Mouse (Mus musculus) stomach, embryonic 16.5 days (tissue): ENCODE results near the gene Emd. TPM values are rescaled to one million over a fixed set of nuclear protein-coding genes. Genes with fewer than 3 reads are reported as not detected.

Experiments used
- ATAC-seq: fragments of 200-750 bp; cut with Nextera tagmentation; 2 replicates; pipeline ENCODE4 v1.8.0; 2017; ENCODE audit warnings: moderate number of reproducible peaks, moderate TSS enrichment; ENCODE audit not compliant: insufficient read depth, low FRiP score
- H3K27ac ChIP-seq: fragments of 300-500 bp; sonication (generic); 2 replicates; pipeline ENCODE4 v1.5.1; 2014; ENCODE audit warnings: low read length
- H3K27me3 ChIP-seq: fragments of 300-500 bp; sonication (generic); 2 replicates; pipeline ENCODE4 v1.6.1; 2014; ENCODE audit warnings: low read length, control low read depth, mixed read lengths; ENCODE audit not compliant: control insufficient read depth, insufficient read depth
- H3K36me3 ChIP-seq: fragments of 300-500 bp; sonication (generic); 2 replicates; pipeline ENCODE4 v1.6.1; 2014; ENCODE audit warnings: low read length; ENCODE audit not compliant: control insufficient read depth, insufficient read depth
- H3K4me1 ChIP-seq: fragments of 300-500 bp; sonication (generic); 2 replicates; pipeline ENCODE4 v1.6.1; 2014; ENCODE audit warnings: low read length, control low read depth, mixed read lengths; ENCODE audit not compliant: control insufficient read depth, insufficient read depth
- H3K4me2 ChIP-seq: fragments of 300-500 bp; sonication (generic); 2 replicates; pipeline ENCODE4 v1.6.1; 2014; ENCODE audit warnings: low read depth, low read length, mixed read lengths
- H3K4me3 ChIP-seq: fragments of 300-500 bp; sonication (generic); replicated peaks from 2 replicates; pipeline ENCODE4 v1.5.1; 2014; ENCODE audit warnings: mild to moderate bottlenecking, low read length
- H3K9ac ChIP-seq: fragments of 300-500 bp; sonication (generic); 2 replicates; pipeline ENCODE4 v1.6.1; 2014; ENCODE audit warnings: low read length
- H3K9me3 ChIP-seq: fragments of 300-500 bp; sonication (generic); replicated peaks from 2 replicates; pipeline ENCODE4 v1.6.1; 2016; ENCODE audit warnings: low read length, control low read depth; ENCODE audit not compliant: control insufficient read depth
- WGBS: fragments of 180-500 bp; shearing (Covaris S2); extraction: QIAGEN DNeasy Blood & Tissue Kit; methylation state at CpG from one replicate; pipeline ENCODE4 v1.1.7; 2014; 5-methylcytosine and 5-hydroxymethylcytosine counted together
- polyA plus RNA-seq: library from polyadenylated mRNA; unstranded; fragments of >200 nt; fragmentation: Nextera tagmentation; extraction: Ambion mirVana; gene quantifications from 2 replicates; pipeline ENCODE4 v1.2.1, GENCODE M21; 2015

Gene Emd
- polyA plus RNA-seq, 1 experiment from 2014 or later, result 22.5 TPM

- peak; percentile 72 for ATAC-seq
- WGBS, result 19% methylated on average over 39 of the region's 39 CpGs
- peak overlapping the region; percentile 53 for H3K4me3 ChIP-seq
These were observed 28.1 kb downstream of the Emd start for GRCm38 (mm10) chrX:74282395-74283091.

GRCm38 (mm10) chrX:74283092-74283437 is 28.6 kb downstream of the Emd start:
- ATAC-seq, result no peak
- H3K36me3 ChIP-seq, result no peaks in the 10 kb centered on the region
- peak overlapping the region; percentile 61 for H3K4me2 ChIP-seq
- H3K4me1 ChIP-seq, result peaks cover 6% of the 10 kb centered on the region; the same call in 1 of the 2 replicates
- peak overlapping the region; percentile 53 for H3K4me3 ChIP-seq
- peak overlapping the region; percentile 68 for H3K9ac ChIP-seq
- H3K27ac ChIP-seq, result peak overlapping the region; percentile 93
- no peaks in the 10 kb centered on the region for H3K9me3 ChIP-seq
- no peaks in the 10 kb centered on the region for H3K27me3 ChIP-seq
- WGBS, result 29% methylated on average over 5 of the region's 5 CpGs

More at GRCm38 (mm10) chrX:74282395-74283091, 28.1 kb downstream of the Emd start:
- Histone ChIP-seq H3K27me3 (no peaks in the 10 kb centered on the region), H3K4me1 (peaks cover 6% of the 10 kb centered on the region; the same call in 1 of the 2 replicates), H3K4me2 (peak overlapping the region; percentile 65), H3K9ac (peak overlapping the region; percentile 68), H3K36me3 (no peaks in the 10 kb centered on the region), H3K27ac (peak overlapping the region; percentile 93), H3K9me3 (no peaks in the 10 kb centered on the region)

DNA sequence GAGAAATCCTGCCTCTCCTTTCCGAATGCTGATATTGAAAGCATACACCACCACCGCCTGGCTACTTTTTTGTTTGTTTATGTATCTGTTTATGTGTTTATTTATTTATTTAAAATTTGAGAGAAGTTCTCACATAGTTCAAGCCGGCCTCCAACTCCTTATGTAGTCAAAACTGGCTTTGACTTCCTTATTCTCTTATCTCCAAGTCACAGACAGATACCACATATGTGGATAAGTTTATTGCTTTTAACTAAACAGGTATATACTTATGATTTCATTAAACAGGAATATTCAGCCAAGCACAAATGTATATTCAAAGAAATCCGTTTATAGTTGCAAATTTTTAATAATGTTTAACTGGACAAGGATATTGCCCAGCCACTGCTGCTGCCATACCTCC is 38.9 kb downstream of the Emd start:
- 63% methylated on average over 4 of the region's 4 CpGs for WGBS
- H3K4me2 ChIP-seq, result no peak overlapping the region

DNA sequence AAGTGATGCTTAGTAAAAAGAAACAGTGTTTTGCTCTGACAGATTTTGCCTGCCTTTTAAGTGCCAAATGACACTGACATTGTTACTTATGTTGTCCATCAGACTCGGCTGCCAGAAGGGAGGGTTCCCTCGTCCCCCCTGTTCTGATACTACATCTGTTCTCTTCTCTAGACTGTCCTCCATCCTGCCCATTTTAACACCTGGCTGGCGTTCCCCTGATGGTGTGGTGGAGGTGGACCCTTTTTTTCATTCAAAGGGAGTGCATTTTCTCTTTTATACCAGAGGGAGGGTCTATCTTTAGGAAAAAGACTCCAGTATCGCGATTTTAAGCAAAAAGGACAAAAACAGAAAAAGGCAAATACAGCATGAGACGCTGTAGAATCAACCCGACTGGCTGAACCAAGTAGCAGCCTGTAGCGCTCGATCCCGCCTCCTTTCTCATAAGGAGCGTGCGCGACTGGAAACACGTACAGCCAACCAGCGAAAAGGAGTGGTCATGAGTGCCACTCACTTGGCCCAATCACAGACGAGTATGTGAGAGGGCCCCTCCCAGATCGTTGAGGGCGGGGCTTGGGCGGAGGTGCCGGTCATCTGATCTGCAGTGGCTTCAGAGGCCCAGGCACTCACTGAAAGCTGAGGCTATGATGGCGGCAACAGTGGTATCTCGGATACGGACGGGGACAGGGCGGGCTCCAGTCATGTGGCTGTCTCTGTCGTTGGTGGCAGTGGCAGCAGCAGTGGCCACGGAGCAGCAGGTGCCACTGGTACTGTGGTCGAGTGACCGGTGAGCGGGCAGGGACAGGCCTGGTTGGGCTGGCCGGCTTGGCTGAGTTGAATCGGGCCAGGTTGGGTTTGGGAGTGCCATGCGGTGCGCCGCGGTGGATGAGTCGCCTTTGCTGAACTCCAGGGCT is 42.3 kb downstream of the Emd start, which contains the start of gene Atp6ap1:
Atp6ap1 (plus strand) TSS at position 560 of the 911 bp plus-strand sequence.
- no peaks in the 10 kb centered on the region for H3K36me3 ChIP-seq
- H3K4me3 ChIP-seq, result peak within 1 kb of the TSS; percentile 65
- H3K27ac ChIP-seq, result peak within 1 kb of the TSS; percentile 66
- no peaks in the 10 kb centered on the region for H3K9me3 ChIP-seq
- H3K9ac ChIP-seq, result peak within 1 kb of the TSS; percentile 79
- ATAC-seq, result peak; percentile 99
- 11% methylated on average over 37 of the region's 37 CpGs for WGBS
- H3K27me3 ChIP-seq, result no peaks in the 10 kb centered on the region
- peak within 1 kb of the TSS; percentile 69 for H3K4me2 ChIP-seq
- 0 out of 2 replicates have a peak, but pooled peaks cover 2% of the 10 kb centered on the region for H3K4me1 ChIP-seq

More for the DNA sequence above, 38.9 kb downstream of the Emd start:
- H3K4me1 ChIP-seq, result 0 out of 2 replicates have a peak, but pooled peaks cover 2% of the 10 kb centered on the region
- no peaks in the 10 kb centered on the region for H3K9me3 ChIP-seq
- H3K4me3 ChIP-seq, result no peak overlapping the region
- H3K9ac ChIP-seq, result no peak overlapping the region
- no peaks in the 10 kb centered on the region for H3K27me3 ChIP-seq
- no peak for ATAC-seq
- H3K36me3 ChIP-seq, result peaks cover 4% of the 10 kb centered on the region; the same call in 1 of the 2 replicates
- no peak overlapping the region for H3K27ac ChIP-seq

- no peaks in the 10 kb centered on the region for H3K9me3 ChIP-seq
- H3K27ac ChIP-seq, result no peak overlapping the region
- WGBS, result 84% methylated on average over 1 of the region's 1 CpGs
- H3K4me1 ChIP-seq, result 0 out of 2 replicates have a peak, but pooled peaks cover 2% of the 10 kb centered on the region
- no peaks in the 10 kb centered on the region for H3K27me3 ChIP-seq
- ATAC-seq, result no peak
- no peaks in the 10 kb centered on the region for H3K36me3 ChIP-seq
- H3K4me3 ChIP-seq, result no peak overlapping the region
- H3K9ac ChIP-seq, result no peak overlapping the region
- no peak overlapping the region for H3K4me2 ChIP-seq
These were observed 43.9 kb downstream of the Emd start for GRCm38 (mm10) chrX:74298348-74298747.

DNA sequence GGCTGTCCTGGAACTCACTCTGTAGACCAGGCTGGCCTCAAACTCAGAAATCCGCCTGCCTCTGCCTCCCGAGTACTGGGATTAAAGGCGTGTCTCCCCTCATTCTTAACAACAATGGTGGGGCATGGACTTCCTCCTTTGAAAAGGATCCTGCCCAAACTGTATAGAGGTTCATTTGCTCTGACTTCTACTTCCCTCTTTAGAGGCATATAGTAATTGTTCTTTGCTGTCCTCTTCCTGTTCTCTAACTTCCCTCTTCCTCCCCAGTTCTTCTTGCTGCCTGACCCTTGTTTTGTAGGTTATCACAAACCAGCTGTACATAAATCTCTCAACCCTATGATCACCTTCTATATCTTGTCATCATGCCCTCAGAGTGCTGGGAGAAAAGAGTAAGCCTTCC is 45.2 kb downstream of the Emd start:
- H3K36me3 ChIP-seq, result 0 out of 2 replicates have a peak, but pooled peaks cover 2% of the 10 kb centered on the region
- H3K4me1 ChIP-seq, result 0 out of 2 replicates have a peak, but pooled peaks cover 2% of the 10 kb centered on the region
- no peak overlapping the region for H3K9ac ChIP-seq
- no peak overlapping the region for H3K4me2 ChIP-seq
- H3K4me3 ChIP-seq, result no peak overlapping the region
- H3K9me3 ChIP-seq, result no peaks in the 10 kb centered on the region
- WGBS, result 74% methylated on average over 3 of the region's 3 CpGs
- no peaks in the 10 kb centered on the region for H3K27me3 ChIP-seq
- ATAC-seq, result no peak
- no peak overlapping the region for H3K27ac ChIP-seq

- H3K4me1 ChIP-seq, result no peaks in the 10 kb centered on the region
- peak; percentile 85 for ATAC-seq
- peak within 1 kb of the TSS; percentile 78 for H3K9ac ChIP-seq
- 0 out of 2 replicates have a peak, but pooled peaks cover 2% of the 10 kb centered on the region for H3K36me3 ChIP-seq
- WGBS, result 13% methylated on average over 39 of the region's 41 CpGs
- H3K27me3 ChIP-seq, result no peaks in the 10 kb centered on the region
- peak within 1 kb of the TSS; percentile 62 for H3K4me2 ChIP-seq
- H3K9me3 ChIP-seq, result no peaks in the 10 kb centered on the region
- peak within 1 kb of the TSS; percentile 59 for H3K4me3 ChIP-seq
- H3K27ac ChIP-seq, result peak within 1 kb of the TSS; percentile 86
These were observed 50.6 kb downstream of the Emd start, which contains the start of gene Gdi1 for GRCm38 (mm10) chrX:74304867-74305700. TSS of gene Gdi1 (plus strand) at chrX:74304998.
